Mouse (Mus musculus) kidney, adult 18-20 months (tissue): ENCODE results near the gene Sun5.
A peak's percentile ranks its signal among the peaks of the same experiment; 100 is the strongest.
"Not testable (repeated sequence)": the region's sequence is repeated elsewhere in the genome, so short reads cannot be mapped to it uniquely, and the experiment has no call there.

ENCODE experiments used
- DNase-seq: peaks from one replicate; pipeline ENCODE4 v3.0.0; 2021

The Sun5 gene

DNA sequence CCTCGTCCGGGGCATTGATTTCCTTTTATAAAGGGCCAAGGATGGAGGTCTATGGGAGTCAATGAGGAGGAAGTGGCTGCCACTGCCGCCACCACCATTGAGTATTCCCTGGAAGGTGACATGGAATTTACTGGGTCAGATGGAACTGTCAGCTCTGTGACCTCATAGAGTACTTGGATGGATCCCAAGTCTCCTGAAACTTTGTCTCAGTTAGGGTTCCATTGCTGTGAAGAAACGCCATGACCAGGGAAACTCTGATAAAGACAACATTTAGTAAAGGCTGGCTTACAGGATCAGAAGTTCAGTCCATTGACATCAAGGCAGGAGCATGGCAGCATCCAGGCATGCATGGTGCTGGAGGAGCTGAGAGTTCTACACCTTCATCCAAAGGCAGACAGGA, at the start of gene Sun5:
Sun5 (minus strand) TSS at position 101 of the 400 bp plus-strand sequence.
- DNase-seq = no peak

DNA sequence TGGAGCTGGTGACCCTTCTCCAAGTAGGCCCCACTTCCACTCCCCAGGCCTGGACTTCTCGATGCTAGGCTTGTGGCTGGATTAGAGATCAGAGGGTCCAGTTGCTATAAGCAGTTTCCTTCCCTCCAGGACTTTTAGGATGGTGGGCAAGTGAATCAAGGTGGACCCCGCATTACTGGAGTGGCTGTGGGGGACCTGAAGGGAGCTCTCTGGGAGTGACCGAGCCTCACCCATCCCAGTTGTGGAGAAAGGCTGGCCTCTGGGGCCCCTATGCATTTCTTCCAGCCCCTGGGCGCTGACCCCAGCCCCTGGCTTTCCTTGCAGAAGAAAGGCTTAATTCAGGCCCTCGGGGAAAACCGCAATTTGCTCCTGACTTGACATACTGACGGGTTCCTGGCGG, 47.0 kb upstream of the Sun5 start, which contains the start of gene Bpifb3:
Bpifb3 (plus strand) TSS at position 301 of the 400 bp plus-strand sequence.
- no peak for DNase-seq

DNA sequence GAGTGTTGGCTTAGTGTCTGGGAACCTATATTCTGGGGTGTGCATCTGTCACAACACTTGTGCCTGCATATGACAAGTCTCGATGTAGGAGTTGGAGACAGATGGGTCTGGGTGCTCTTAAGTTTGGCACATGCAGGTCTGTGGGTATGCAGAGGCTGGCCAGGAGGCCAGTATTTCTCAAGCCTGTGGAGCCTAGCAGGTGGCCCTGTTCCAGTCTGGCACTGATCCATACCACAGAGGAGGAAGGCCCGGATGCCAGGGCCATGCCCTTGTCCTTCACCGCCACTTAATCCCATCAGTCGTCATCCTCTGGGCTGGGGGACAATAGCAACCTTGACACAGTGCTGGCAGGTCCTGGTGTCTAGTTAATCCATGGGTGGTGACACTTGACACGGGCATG, 43.3 kb upstream of the Sun5 start:
- DNase-seq = peak; percentile 14

DNA sequence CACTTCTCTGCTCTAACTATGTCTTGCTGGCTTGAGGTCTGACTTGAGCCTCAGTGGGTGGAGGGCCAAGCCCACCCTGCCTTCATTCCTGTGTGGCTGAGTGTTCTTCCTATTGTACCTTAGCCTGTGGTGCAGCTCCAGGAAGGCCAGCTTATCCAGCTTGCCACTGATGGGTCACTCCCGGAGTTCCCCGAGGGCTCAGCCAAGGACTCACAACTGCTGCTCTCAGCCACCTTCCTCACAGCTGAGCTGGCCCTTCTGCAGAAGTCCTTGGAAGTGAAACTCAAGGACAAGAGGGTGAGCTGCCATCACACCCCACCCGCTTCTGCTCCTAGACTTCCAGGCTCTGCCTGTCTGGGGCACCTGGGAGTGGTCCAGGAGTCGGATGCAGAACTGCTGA, 35.7 kb upstream of the Sun5 start:
- DNase-seq = no peak

DNA sequence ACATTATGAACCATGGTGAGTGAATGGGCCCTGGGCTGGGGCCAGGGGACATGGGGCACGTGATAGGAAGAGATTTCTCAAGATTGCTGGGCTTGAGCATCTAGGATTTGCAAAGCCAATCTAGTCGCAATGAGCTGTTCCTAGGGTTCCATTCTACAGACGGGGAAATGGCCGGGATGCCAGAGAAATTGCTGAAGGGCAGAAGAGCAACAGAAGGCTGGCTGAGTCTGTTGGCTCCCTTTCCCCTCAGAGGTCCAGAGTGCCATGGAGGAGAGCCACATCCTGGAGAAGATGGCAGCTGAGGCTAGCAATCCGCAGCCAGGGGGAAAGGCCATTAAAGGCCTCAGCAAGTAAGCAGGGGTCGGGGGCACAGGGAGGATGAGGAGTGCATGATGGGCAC, 31.8 kb upstream of the Sun5 start:
- no peak for DNase-seq

DNA sequence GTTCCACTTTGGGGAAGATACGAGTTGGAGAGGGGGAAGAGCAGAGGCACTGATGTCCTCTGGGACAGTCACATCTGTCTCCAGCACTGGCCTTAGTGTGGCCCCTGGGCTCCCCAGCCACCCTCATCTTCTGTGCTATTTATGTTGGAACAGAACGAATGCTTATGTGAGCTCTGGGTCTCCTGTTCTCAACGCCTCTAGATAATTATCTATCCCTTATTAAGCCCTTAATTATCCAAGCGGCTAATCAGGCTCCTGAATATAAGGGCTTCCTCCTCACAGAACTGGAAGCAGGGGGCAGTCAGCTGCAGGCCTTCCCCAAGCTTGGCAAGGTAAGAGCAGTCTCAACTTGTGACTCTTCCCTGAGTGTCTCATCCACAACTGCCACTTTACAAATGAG, 29.2 kb upstream of the Sun5 start, which contains the start of gene Bpifb6:
Bpifb6 (plus strand) TSS at position 301 of the 400 bp plus-strand sequence.
- DNase-seq = no peak

DNA sequence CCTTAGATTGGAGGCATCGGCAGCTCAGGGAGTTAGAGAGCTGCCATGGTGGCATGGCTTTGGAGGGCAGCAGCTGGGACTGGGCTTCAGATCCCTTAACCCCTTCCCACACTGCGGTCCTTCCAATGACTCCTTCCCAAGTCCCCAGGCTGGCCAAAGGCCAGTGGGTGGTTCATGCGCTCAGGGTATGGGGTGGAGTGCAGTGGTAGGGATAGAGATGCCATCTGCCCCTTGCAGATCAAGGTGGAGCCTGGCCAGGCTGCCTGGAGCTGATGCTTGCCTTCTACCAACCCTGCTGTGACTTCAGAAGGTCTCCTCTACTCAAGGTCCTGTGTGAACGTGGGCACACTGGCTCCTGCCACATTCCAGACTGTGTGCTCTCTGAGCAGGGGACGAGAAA, 28.2 kb upstream of the Sun5 start:
- DNase-seq = no peak

GRCm38 (mm10) chr2:153874745-153875144, 3.9 kb upstream of the Sun5 start, which contains the start of gene Bpifb2:
Gene Bpifb2 (plus strand): TSS chr2:153875045.
- no peak for DNase-seq

GRCm38 (mm10) chr2:153861960-153862359, 8.9 kb downstream of the Sun5 start:
- no peak for DNase-seq

- no peak for DNase-seq
Observed at GRCm38 (mm10) chr2:153860715-153861114, 10.2 kb downstream of the Sun5 start.

- DNase-seq = no peak
Observed at GRCm38 (mm10) chr2:153860315-153860714, 10.6 kb downstream of the Sun5 start.

- DNase-seq = no peak
Observed at GRCm38 (mm10) chr2:153859581-153859980, 11.3 kb downstream of the Sun5 start.

DNA sequence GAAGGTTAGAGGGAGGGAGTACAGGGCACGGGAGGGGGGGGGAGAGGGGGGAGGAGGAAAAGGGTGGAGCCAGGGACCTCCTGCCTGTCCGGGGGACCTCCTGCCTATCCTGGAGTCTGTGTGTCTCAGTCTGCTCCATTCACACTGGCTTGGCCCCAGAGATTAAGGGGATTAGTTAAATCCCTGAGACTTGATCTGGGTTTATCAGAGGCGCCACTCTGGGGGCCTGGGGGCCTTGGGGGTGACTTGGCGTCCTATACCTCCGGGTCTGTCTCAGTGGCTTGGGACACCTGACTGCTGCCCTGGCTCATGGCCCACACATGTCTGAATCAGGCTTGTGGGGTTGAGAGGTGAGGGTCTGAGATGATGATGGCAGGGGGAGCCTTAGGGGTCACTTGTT, 17.3 kb downstream of the Sun5 start:
- no peak for DNase-seq

DNA sequence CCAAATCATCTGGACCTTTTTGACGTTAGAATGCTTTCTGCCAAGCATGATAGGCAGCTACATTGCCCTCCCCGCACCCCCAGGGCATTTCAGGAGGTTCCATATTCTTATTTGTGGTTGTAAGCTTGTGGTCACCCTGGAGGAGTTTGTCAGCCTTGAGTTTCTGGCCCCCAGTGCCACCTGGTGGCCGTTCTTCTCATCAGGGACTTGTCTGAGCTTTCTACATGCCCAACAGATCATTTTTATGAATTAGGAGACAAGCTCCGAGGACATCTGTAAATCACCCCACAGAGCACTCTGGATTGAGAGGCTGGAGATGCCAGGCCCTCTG, 19.9 kb downstream of the Sun5 start:
- peak; percentile 64 for DNase-seq

- DNase-seq = no peak
Observed at GRCm38 (mm10) chr2:153850351-153851029, 20.4 kb downstream of the Sun5 start.

- no peak for DNase-seq
Observed at GRCm38 (mm10) chr2:153848389-153848788, 22.5 kb downstream of the Sun5 start.

DNA sequence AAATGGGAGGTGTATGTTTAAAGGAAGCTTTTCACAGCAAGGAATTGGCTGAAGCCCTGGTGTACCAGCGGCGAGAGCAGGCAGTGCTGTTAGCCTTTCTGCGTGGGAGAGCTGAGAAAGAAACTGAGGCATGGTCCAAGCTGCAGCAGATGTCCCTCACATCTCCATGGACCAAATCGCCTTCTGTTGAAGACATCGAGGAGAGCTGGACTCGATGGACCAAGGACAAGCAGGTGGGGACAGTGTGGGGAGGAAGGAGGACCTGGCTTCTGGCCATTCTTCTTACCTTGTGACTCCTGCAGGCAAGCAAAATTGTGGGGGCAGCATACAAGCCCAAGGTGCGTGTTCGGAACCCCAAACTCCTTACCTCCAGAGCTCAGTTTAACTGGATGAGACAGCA, 28.0 kb downstream of the Sun5 start:
- no peak for DNase-seq

- DNase-seq = no peak
Observed at GRCm38 (mm10) chr2:153833291-153833690, 37.6 kb downstream of the Sun5 start.

- DNase-seq = no peak
Observed at GRCm38 (mm10) chr2:153828704-153829103, 42.2 kb downstream of the Sun5 start.

DNA sequence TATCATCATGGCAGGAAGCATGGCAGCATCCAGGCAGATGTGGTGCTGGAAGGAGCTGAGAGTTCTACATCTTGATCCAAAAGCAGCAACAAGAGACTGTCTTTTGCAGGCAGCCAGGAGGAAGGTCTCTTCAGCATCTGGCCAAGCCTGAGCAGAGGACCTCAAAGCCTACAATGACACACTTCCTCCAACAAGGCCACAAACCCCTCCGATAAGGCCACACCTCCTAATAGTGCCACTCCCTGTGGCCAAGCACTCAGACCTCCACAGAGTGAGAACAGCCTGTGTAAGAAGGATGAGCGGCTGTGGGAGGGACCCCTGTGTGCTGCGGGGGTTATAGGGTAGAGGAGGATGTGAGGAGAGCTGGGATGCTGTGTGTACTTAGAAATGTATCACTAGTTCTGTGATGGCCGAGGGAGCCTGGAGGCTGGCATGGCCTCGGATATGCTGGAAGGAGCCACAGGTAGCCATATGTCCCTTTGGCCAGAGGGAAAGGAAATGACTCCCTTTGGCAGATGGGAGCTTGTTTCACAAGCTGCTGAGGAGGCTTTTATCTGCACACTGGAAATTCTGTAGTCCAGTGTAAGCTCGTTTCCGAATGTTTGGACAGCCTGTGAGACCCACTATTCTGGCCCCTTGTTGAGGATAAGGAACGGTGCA, 43.6 kb downstream of the Sun5 start:
- DNase-seq = no peak

GRCm38 (mm10) chr2:153825900-153826299, 45.0 kb downstream of the Sun5 start:
- not testable (repeated sequence) for DNase-seq

- DNase-seq = no peak
Observed at GRCm38 (mm10) chr2:153824593-153824992, 46.3 kb downstream of the Sun5 start.

DNA sequence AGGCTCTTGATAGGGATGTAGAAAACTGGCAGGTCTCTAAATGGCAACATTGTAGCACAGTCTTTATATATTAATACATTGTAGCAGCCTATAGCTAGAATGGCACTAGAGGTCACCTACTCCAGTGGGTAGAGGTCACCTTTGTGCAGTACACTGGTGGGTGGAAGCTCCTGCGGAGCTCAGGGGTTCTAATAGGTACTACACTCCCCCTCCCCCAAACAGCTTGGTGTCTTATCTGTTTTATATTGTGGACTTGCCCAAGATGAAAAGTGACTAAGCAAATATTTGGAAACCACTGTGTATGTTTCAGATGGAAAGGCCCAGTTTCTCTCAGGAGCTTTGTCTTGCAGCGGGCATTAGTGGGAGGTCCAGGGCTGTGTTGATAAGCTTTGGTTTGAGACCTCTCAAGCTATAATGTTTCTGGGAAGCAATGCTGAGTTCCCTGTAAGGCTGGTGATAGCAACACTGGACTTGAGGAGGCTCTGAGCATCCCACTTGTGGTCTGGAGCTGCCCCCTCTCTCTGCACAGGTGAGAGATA, 48.8 kb downstream of the Sun5 start:
- DNase-seq = no peak

GRCm38 (mm10) chr2:153809921-153810320, 61.0 kb downstream of the Sun5 start:
- DNase-seq = no peak
